Mouse (Mus musculus): ENCODE results near the gene Mex3a. TPM values are rescaled to one million over a fixed set of nuclear protein-coding genes. Genes with fewer than 3 reads are reported as not detected.

The Mex3a gene
- polyA plus RNA-seq, 1 experiment from 2014 or later: 37.7 TPM

- no peak overlapping the region for H3K4me2 ChIP-seq (replicated peaks)
- peaks cover 23% of the 10 kb centered on the region for H3K36me3 ChIP-seq
- H3K27me3 ChIP-seq: no peaks in the 10 kb centered on the region
- no peaks in the 10 kb centered on the region for H3K4me1 ChIP-seq
- no peak for ATAC-seq (ENCODE audit: insufficient number of reproducible peaks, insufficient read depth, low FRiP score, low TSS enrichment)
- no peak overlapping the region for H3K27ac ChIP-seq
- H3K4me3 ChIP-seq: no peak overlapping the region
- H3K9ac ChIP-seq: no peak overlapping the region
- WGBS: 76% methylated on average over 2 of the region's 2 CpGs
- H3K9me3 ChIP-seq: no peaks in the 10 kb centered on the region
Observed at GRCm38 (mm10) chr3:88520078-88520477, 12.1 kb upstream of the Mex3a start.

DNA sequence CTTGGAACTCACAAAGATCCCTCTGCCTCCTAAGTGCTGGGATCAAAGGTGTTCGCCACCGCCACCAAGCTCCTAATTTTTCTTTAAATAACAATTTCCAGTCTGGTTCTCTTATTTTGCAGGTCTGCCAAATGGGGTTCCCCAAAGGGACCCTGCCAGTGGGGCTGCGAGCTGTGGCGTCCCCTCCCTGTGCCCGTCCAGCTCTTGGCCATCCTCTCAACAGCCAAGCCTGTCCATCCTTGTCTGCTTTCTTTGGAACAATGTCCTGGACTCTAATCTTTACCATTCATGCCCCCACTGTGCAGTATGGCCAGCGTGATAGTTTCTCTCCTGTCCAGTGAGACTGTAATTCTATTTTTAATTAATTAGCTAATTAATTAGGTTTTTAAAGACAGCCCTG lies 11.0 kb upstream of the Mex3a start:
- H3K4me2 ChIP-seq (replicated peaks): no peak overlapping the region
- no peak overlapping the region for H3K4me3 ChIP-seq
- WGBS: 89% methylated on average over 6 of the region's 6 CpGs
- no peak overlapping the region for H3K27ac ChIP-seq
- no peaks in the 10 kb centered on the region for H3K27me3 ChIP-seq
- no peak for ATAC-seq (ENCODE audit: insufficient number of reproducible peaks, insufficient read depth, low FRiP score, low TSS enrichment)
- peaks cover 4% of the 10 kb centered on the region; the same call in 1 of the 2 replicates for H3K4me1 ChIP-seq
- H3K9ac ChIP-seq: no peak overlapping the region
- H3K9me3 ChIP-seq: no peaks in the 10 kb centered on the region
- H3K36me3 ChIP-seq: peaks cover 24% of the 10 kb centered on the region

GRCm38 (mm10) chr3:88521803-88522331 lies 10.3 kb upstream of the Mex3a start:
- WGBS: 31% methylated on average over 9 of the region's 9 CpGs
- 0 out of 2 replicates have a peak, but pooled peaks have one; percentile 26 for ATAC-seq (ENCODE audit: insufficient number of reproducible peaks, insufficient read depth, low FRiP score, low TSS enrichment)

GRCm38 (mm10) chr3:88523027-88523426 lies 9.2 kb upstream of the Mex3a start:
- no peak for ATAC-seq (ENCODE audit: insufficient number of reproducible peaks, insufficient read depth, low FRiP score, low TSS enrichment)
- H3K27me3 ChIP-seq: no peaks in the 10 kb centered on the region
- H3K4me3 ChIP-seq: no peak overlapping the region
- no peak overlapping the region for H3K27ac ChIP-seq
- no peak overlapping the region for H3K4me2 ChIP-seq (replicated peaks)
- H3K36me3 ChIP-seq: peaks cover 24% of the 10 kb centered on the region
- 90% methylated on average over 8 of the region's 8 CpGs for WGBS
- H3K4me1 ChIP-seq: peaks cover 14% of the 10 kb centered on the region
- no peak overlapping the region for H3K9ac ChIP-seq
- H3K9me3 ChIP-seq: no peaks in the 10 kb centered on the region

More at GRCm38 (mm10) chr3:88521803-88522331, 10.3 kb upstream of the Mex3a start:
- H3K4me1 ChIP-seq: peaks cover 7% of the 10 kb centered on the region; the same call in 1 of the 2 replicates
- no peaks in the 10 kb centered on the region for H3K27me3 ChIP-seq
- H3K4me3 ChIP-seq: no peak overlapping the region
- no peaks in the 10 kb centered on the region for H3K9me3 ChIP-seq
- H3K4me2 ChIP-seq (replicated peaks): no peak overlapping the region
- no peak overlapping the region for H3K27ac ChIP-seq
- peaks cover 24% of the 10 kb centered on the region for H3K36me3 ChIP-seq
- no peak overlapping the region for H3K9ac ChIP-seq

DNA sequence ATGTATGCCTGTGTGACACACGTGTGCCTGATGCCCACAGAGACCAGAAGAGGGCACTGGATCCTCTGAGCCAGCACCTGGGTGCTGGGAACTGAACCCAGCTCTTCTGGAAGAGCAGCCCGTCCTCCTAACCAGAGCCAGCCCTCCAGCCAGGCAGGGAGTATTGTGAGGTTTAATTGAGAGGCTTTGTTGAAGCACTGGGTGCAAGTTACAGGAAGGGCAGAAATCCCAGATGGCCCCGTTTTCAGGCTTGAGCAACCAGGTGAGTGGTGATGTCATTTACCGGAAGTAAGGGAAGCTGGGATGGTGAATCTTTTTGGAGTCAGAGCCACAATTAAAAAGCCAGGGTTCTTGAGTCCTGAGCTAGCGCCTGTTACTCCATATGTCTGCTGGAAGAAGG lies 7.2 kb upstream of the Mex3a start:
- H3K9me3 ChIP-seq: no peaks in the 10 kb centered on the region
- peaks cover 24% of the 10 kb centered on the region for H3K36me3 ChIP-seq
- H3K4me2 ChIP-seq (replicated peaks): no peak overlapping the region
- H3K4me1 ChIP-seq: peaks cover 32% of the 10 kb centered on the region
- H3K27ac ChIP-seq: no peak overlapping the region
- H3K27me3 ChIP-seq: no peaks in the 10 kb centered on the region
- no peak overlapping the region for H3K4me3 ChIP-seq
- H3K9ac ChIP-seq: no peak overlapping the region
- 84% methylated on average over 5 of the region's 5 CpGs for WGBS
- no peak for ATAC-seq (ENCODE audit: insufficient number of reproducible peaks, insufficient read depth, low FRiP score, low TSS enrichment)

DNA sequence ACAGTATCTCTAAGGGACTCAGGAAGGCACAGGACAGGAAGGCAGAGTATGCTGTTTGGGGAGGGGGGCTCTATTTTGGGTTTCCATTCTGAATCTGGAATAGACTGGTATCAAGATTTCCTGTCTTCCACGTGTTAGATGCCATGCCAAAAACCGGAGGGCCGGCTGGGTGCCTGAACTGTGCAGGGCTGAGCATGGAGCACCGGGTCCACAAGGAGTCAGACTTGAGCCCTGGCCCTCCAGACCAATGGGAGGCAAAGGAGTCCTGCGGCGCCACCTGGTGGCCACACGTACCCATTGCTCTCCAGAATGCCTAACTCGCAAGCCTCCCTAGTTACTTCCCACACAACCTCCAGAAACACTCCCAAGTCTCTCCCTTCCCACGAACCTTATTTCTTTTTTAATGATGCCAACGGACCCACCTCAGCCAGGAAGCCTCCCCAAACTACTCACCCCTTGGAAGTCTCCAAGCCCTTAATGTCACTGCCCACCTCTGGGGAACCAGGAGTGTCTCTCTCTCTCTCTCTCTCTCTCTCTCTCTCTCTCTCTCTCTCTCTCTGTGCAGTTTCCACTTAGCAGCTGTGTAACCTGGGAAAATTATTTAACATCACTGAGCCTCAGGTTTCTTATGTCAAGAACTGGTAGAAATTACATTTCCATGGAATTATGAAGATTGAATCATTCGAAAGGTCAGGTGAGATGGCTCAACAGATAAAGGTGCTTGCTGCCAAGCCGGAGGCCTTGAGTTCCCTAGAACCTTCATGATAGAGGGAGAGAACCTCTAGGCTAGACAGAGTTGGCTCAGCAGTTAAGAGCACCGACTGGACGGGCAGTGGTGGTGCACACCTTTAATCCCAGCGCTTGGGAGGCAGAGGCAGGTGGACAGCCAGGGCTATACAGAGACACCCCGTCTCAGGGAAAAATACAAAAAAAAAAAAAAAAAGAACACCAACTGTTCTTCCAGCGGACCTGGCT lies 5.8 kb upstream of the Mex3a start:
- Histone ChIP-seq H3K4me2 (replicated peaks) (peak overlapping the region; percentile 18; the same call in 1 of the 2 replicates), H3K36me3 (peaks cover 24% of the 10 kb centered on the region), H3K27ac (peak overlapping the region; percentile 20; the same call in 1 of the 2 replicates), H3K4me3 (0 out of 2 replicates have a peak overlapping the region, but pooled peaks have one; percentile 7), H3K27me3 (no peaks in the 10 kb centered on the region), H3K9me3 (no peaks in the 10 kb centered on the region), H3K9ac (0 out of 2 replicates have a peak overlapping the region, but pooled peaks have one; percentile 27), H3K4me1 (peaks cover 36% of the 10 kb centered on the region)
- WGBS: 30% methylated on average over 17 of the region's 17 CpGs
- 0 out of 2 replicates have a peak, but pooled peaks have one; percentile 31 for ATAC-seq (ENCODE audit: insufficient number of reproducible peaks, insufficient read depth, low FRiP score, low TSS enrichment)

DNA sequence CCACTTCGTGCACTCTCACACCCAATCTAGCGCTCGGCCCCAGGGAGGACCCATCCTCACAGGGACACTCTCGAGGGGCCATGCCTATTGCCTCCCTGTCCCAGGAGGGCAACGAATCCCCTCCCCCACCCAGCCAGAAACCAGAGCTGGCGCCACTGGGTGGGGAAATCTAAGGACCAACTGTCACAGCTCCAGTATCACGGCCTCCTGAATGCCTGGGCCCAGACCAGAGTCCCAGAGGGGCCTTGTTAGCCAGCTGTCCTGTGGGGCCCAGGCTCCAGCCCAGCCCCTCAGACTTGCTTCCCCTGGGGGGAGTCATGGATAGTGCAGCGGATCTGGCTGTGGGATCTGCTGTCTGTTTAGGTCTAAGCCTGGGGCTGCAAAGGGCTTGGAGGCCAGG lies 4.6 kb upstream of the Mex3a start:
- Histone ChIP-seq H3K27me3 (no peaks in the 10 kb centered on the region), H3K4me3 (no peak overlapping the region), H3K4me2 (replicated peaks) (peak overlapping the region; percentile 29), H3K9me3 (no peaks in the 10 kb centered on the region), H3K4me1 (peaks cover 36% of the 10 kb centered on the region), H3K27ac (peak overlapping the region; percentile 48), H3K36me3 (peaks cover 24% of the 10 kb centered on the region), H3K9ac (peak overlapping the region; percentile 34)
- ATAC-seq (ENCODE audit: insufficient number of reproducible peaks, insufficient read depth, low FRiP score, low TSS enrichment): no peak
- WGBS: 24% methylated on average over 8 of the region's 8 CpGs

DNA sequence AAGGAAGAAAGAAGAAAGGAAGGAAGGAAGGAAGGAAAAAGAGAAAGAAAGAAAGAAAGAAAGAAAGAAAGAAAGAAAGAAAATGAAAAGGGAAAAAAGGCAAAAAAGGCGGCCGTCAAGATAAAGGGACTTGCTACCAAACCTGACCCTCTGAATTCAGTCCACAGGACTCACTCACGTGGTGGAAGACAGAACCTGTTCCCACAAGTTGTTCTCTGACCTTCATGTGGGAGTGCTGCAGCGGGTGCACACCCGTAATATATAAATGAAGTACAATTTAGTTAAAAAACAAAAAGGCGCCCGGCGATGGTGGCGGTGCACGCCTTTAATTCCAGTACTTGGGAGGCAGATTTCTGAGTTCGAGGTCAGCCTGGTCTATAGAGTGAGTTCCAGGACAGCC lies 3.5 kb upstream of the Mex3a start:
- ATAC-seq (ENCODE audit: insufficient number of reproducible peaks, insufficient read depth, low FRiP score, low TSS enrichment): no peak
- H3K27me3 ChIP-seq: no peaks in the 10 kb centered on the region
- no peaks in the 10 kb centered on the region for H3K9me3 ChIP-seq
- H3K4me2 ChIP-seq (replicated peaks): peak overlapping the region; percentile 78; the same call in 1 of the 2 replicates
- H3K9ac ChIP-seq: no peak overlapping the region
- peaks cover 15% of the 10 kb centered on the region for H3K36me3 ChIP-seq
- no peak overlapping the region for H3K27ac ChIP-seq
- H3K4me1 ChIP-seq: peaks cover 36% of the 10 kb centered on the region
- 0 out of 2 replicates have a peak overlapping the region, but pooled peaks have one; percentile 85 for H3K4me3 ChIP-seq
- WGBS: 83% methylated on average over 11 of the region's 11 CpGs

GRCm38 (mm10) chr3:88529204-88530000 lies 2.8 kb upstream of the Mex3a start:
- Histone ChIP-seq H3K36me3 (peaks cover 8% of the 10 kb centered on the region), H3K4me2 (replicated peaks) (peak overlapping the region; percentile 78), H3K27me3 (no peaks in the 10 kb centered on the region), H3K9me3 (no peaks in the 10 kb centered on the region), H3K9ac (peak overlapping the region; percentile 98), H3K4me3 (peak overlapping the region; percentile 85), H3K27ac (peak overlapping the region; percentile 99), H3K4me1 (peaks cover 37% of the 10 kb centered on the region)
- ATAC-seq (ENCODE audit: insufficient number of reproducible peaks, insufficient read depth, low FRiP score, low TSS enrichment): no peak
- 26% methylated on average over 7 of the region's 7 CpGs for WGBS

DNA sequence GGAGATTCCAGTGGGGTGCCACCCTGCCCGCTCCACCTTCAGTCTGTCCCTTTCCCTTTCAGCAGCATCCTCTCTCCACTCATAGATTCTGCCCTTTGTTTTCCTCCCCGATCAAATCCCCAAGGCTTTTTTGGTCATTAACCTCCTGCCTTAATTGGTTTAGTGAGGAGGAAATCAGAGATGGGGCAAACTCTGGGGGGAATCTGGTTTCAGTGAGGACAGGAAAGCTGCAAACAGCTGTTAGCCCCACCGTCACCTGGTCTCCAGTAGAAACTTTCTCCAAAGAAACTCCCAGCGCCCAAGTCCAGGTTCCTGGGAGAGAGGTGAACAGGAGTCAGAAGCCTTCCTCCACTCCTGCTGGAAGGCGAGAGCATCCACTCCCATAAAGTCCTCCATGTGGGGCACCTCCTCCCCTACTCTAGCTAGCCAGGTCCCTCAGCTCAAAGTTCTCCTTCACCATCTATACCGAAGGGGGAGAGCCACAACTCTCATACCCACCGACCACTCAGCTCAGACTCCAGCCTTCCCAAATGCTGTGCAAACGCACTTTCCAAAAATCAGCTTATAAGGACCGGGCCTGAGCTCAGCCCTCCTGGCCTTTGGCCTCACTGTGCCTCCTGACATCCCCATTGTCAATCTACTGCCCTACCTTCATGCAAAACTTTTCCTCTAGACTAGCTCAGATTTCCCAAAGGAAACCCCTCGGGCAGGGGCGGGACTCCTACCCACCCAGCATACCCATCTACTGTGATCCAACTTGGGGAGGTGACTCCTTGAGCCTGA lies 1.9 kb upstream of the Mex3a start:
- 4% methylated on average over 11 of the region's 11 CpGs for WGBS
- H3K4me1 ChIP-seq: peaks cover 46% of the 10 kb centered on the region
- ATAC-seq (ENCODE audit: insufficient number of reproducible peaks, insufficient read depth, low FRiP score, low TSS enrichment): no peak
- peak overlapping the region; percentile 85 for H3K4me3 ChIP-seq
- H3K27ac ChIP-seq: peak overlapping the region; percentile 99
- peak overlapping the region; percentile 98 for H3K9ac ChIP-seq
- H3K36me3 ChIP-seq: no peaks in the 10 kb centered on the region; the same call in none of the 2 replicates
- peak overlapping the region; percentile 78 for H3K4me2 ChIP-seq (replicated peaks)
- no peaks in the 10 kb centered on the region for H3K9me3 ChIP-seq
- H3K27me3 ChIP-seq: no peaks in the 10 kb centered on the region
